In genomic region chr2:116417428-116418195, GRCm38 (mm10) we compare ENCODE assay signal across 13 mouse cellular contexts.
A peak's percentile ranks its signal among the peaks of the same experiment; 100 is the strongest.
DNase-seq lines count a peak whose midpoint lies in the region; ATAC-seq and TF ChIP-seq lines count a peak whose summit lies in the region.
"Had no signal": no experiment of that assay in that cellular context is flagged by ENCODE, and none has a peak within 500 bp of the region (broad histone marks: within the 10 kb centered on the region; RNA-seq: fewer than 3 reads in every experiment).

No protein-coding gene starts in this region.

- peak; percentile 26 for DNase-seq in heart, adult 8-10 months (ENCODE audit: low spot score)
- no peak for DNase-seq in heart, postnatal 25 days (ENCODE audit: low spot score)
- DNase-seq in 3T3-L1 (ENCODE audit: low read depth, low spot score) (peak; percentile 85), NIH3T3 (ENCODE audit: low read depth) (peak; percentile 72)
- peak; percentile 7 for DNase-seq in heart, postnatal 4 days
- DNase-seq in thymus, adult 2 months: no peak
- DNase-seq: cerebellum, adult 9-11 months; layer of hippocampus, postnatal 36 days; right cerebral cortex, postnatal 25 days; thymus, postnatal 4 days had no signal

- no peaks in the 10 kb centered on the region for H3K27me3 ChIP-seq in thymus, adult 2 months (ENCODE audit: control insufficient read depth, insufficient read depth, low read length)
- H3K27me3 ChIP-seq in midbrain, embryonic 16.5 days (ENCODE audit: control insufficient read depth, insufficient read depth, low read depth, low read length): no peaks in the 10 kb centered on the region
- H3K27me3 ChIP-seq: embryonic facial prominence, embryonic 15.5 days had no signal

- H3K4me2 ChIP-seq in midbrain, embryonic 16.5 days (ENCODE audit: low read length): no peak overlapping the region
- H3K4me2 ChIP-seq: embryonic facial prominence, embryonic 15.5 days had no signal

- no peak overlapping the region for H3K9ac ChIP-seq in midbrain, embryonic 16.5 days (ENCODE audit: low read depth, low read length)
- H3K9ac ChIP-seq: embryonic facial prominence, embryonic 15.5 days had no signal

- ATAC-seq in midbrain, embryonic 16.5 days: no peak
- ATAC-seq: forebrain, embryonic 16.5 days had no signal

- no peaks in the 10 kb centered on the region for H3K4me1 ChIP-seq in thymus, adult 2 months (replicated peaks; ENCODE audit: control insufficient read depth, insufficient read depth, low read length)
- no peaks in the 10 kb centered on the region for H3K4me1 ChIP-seq in midbrain, embryonic 16.5 days (ENCODE audit: control insufficient read depth, insufficient read depth, low read length)
- H3K4me1 ChIP-seq: embryonic facial prominence, embryonic 15.5 days had no signal

- no peaks in the 10 kb centered on the region for H3K9me3 ChIP-seq in midbrain, embryonic 16.5 days (replicated peaks; ENCODE audit: control insufficient read depth, low read length, poor library complexity, severe bottlenecking)
- H3K9me3 ChIP-seq: embryonic facial prominence, embryonic 15.5 days had no signal

- intact Hi-C loops in heart, postnatal 25 days (cut with DNase I): no loop called here

- WGBS in thymus, adult 2 months: 77% methylated on average over 13 of the region's 13 CpGs
- 80% methylated on average over 13 of the region's 13 CpGs for WGBS in midbrain, embryonic 16.5 days

- H3K36me3 ChIP-seq in thymus, adult 2 months (ENCODE audit: control insufficient read depth, insufficient read depth, low read length): no peaks in the 10 kb centered on the region
- H3K36me3 ChIP-seq in midbrain, embryonic 16.5 days (ENCODE audit: control insufficient read depth, insufficient read depth, low read length): no peaks in the 10 kb centered on the region
- H3K36me3 ChIP-seq: embryonic facial prominence, embryonic 15.5 days had no signal

- TF ChIP-seq CTCF in thymus, adult 2 months (IDR thresholded peaks at IDR 0.05; ENCODE audit: borderline replicate concordance, control insufficient read depth, extremely low read depth, insufficient read depth, low read length, poor library complexity): no peak

- TF ChIP-seq POLR2A in thymus, adult 2 months (IDR thresholded peaks at IDR 0.05; ENCODE audit: control insufficient read depth, extremely low read depth, insufficient read depth, low read length, poor library complexity): no peak

- H3K27ac ChIP-seq in thymus, adult 2 months (ENCODE audit: control insufficient read depth, insufficient read depth, low read length): no peak overlapping the region
- H3K27ac ChIP-seq in midbrain, embryonic 16.5 days (ENCODE audit: low read length): no peak overlapping the region
- H3K27ac ChIP-seq: embryonic facial prominence, embryonic 15.5 days had no signal

- no peak overlapping the region for H3K4me3 ChIP-seq in thymus, adult 2 months (ENCODE audit: control insufficient read depth, insufficient read depth, low read length)
- H3K4me3 ChIP-seq in midbrain, embryonic 16.5 days (ENCODE audit: low read depth, low read length): no peak overlapping the region
- H3K4me3 ChIP-seq: embryonic facial prominence, embryonic 15.5 days had no signal

Comparison
In these comparisons a context has a peak if more than half of its experiments do, and no peak if none do; other contexts are left out.
1. DNase-seq: peak in heart, adult 8-10 months (single experiment), 3T3-L1 (single experiment), NIH3T3 (single experiment) and heart, postnatal 4 days (single experiment); none in heart, postnatal 25 days (single experiment) and thymus, adult 2 months (single experiment).